Mouse (Mus musculus): ENCODE results near the gene Ooep. TPM values are rescaled to one million over a fixed set of nuclear protein-coding genes. Genes with fewer than 3 reads are reported as not detected.
"Not testable (repeated sequence)": the region's sequence is repeated elsewhere in the genome, so short reads cannot be mapped to it uniquely, and the experiment has no call there.

The Ooep gene
- total RNA-seq, 2 experiments from 2014 or later = 0.17 TPM; not detected in 1

- no peak for TF ChIP-seq CTCF (conservative IDR thresholded peaks at IDR 0.05)
- H3K4me3 ChIP-seq = no peak overlapping the region
- H3K27ac ChIP-seq = no peak overlapping the region
- no peak for DNase-seq (ENCODE audit: low spot score in 2 of 2)
Observed at GRCm38 (mm10) chr9:78375486-78375885, 3.0 kb downstream of the Ooep start.

GRCm38 (mm10) chr9:78374885-78375389 is 3.6 kb downstream of the Ooep start:
- no peak for DNase-seq (ENCODE audit: low spot score in 2 of 2)
- Histone ChIP-seq H3K27ac (no peak overlapping the region), H3K4me3 (no peak overlapping the region)
- no peak for TF ChIP-seq CTCF (conservative IDR thresholded peaks at IDR 0.05)

- no peak overlapping the region for H3K4me3 ChIP-seq
- TF ChIP-seq CTCF (conservative IDR thresholded peaks at IDR 0.05) = no peak
- no peak overlapping the region for H3K27ac ChIP-seq
- DNase-seq (ENCODE audit: low spot score in 2 of 2) = no peak
Observed at GRCm38 (mm10) chr9:78374397-78374796, 4.1 kb downstream of the Ooep start.

- Histone ChIP-seq H3K27ac (no peak overlapping the region), H3K4me3 (no peak overlapping the region)
- no peak for TF ChIP-seq CTCF (conservative IDR thresholded peaks at IDR 0.05)
- DNase-seq (ENCODE audit: low spot score in 2 of 2) = no peak
Observed at GRCm38 (mm10) chr9:78372827-78373504, 5.6 kb downstream of the Ooep start.

- H3K4me3 ChIP-seq = no peak overlapping the region
- DNase-seq (ENCODE audit: low spot score in 2 of 2) = no peak
- no peak for TF ChIP-seq CTCF (conservative IDR thresholded peaks at IDR 0.05)
Observed at GRCm38 (mm10) chr9:78371441-78371840, 7.1 kb downstream of the Ooep start.

GRCm38 (mm10) chr9:78369786-78370185 is 8.7 kb downstream of the Ooep start:
- Histone ChIP-seq H3K27ac (no peak overlapping the region), H3K4me3 (no peak overlapping the region)
- DNase-seq (ENCODE audit: low spot score in 2 of 2) = no peak
- TF ChIP-seq CTCF (conservative IDR thresholded peaks at IDR 0.05) = no peak

More at GRCm38 (mm10) chr9:78371441-78371840, 7.1 kb downstream of the Ooep start:
- no peak overlapping the region for H3K27ac ChIP-seq

- TF ChIP-seq CTCF (conservative IDR thresholded peaks at IDR 0.05) = no peak
- H3K4me3 ChIP-seq = no peak overlapping the region
Observed at GRCm38 (mm10) chr9:78369349-78369748, 9.2 kb downstream of the Ooep start.

GRCm38 (mm10) chr9:78368671-78369293 is 9.7 kb downstream of the Ooep start:
- TF ChIP-seq CTCF (conservative IDR thresholded peaks at IDR 0.05) = no peak
- DNase-seq (ENCODE audit: low spot score in 2 of 2) = no peak
- no peak overlapping the region for H3K27ac ChIP-seq
- H3K4me3 ChIP-seq = no peak overlapping the region

More at GRCm38 (mm10) chr9:78369349-78369748, 9.2 kb downstream of the Ooep start:
- no peak for DNase-seq (ENCODE audit: low spot score in 2 of 2)
- no peak overlapping the region for H3K27ac ChIP-seq

GRCm38 (mm10) chr9:78367959-78368358 is 10.6 kb downstream of the Ooep start, which contains the start of gene Dppa5a:
Gene Dppa5a (minus strand): TSS chr9:78368177.
- not testable (repeated sequence) for H3K27ac ChIP-seq; H3K4me3 ChIP-seq; DNase-seq (ENCODE audit: low spot score in 2 of 2)

GRCm38 (mm10) chr9:78365850-78366544 is 12.5 kb downstream of the Ooep start:
- no peak overlapping the region for H3K4me3 ChIP-seq
- no peak for DNase-seq (ENCODE audit: low spot score in 2 of 2)
- TF ChIP-seq CTCF (conservative IDR thresholded peaks at IDR 0.05) = no peak

GRCm38 (mm10) chr9:78364701-78365100 is 13.8 kb downstream of the Ooep start:
- no peak overlapping the region for H3K27ac ChIP-seq
- H3K4me3 ChIP-seq = no peak overlapping the region
- no peak for TF ChIP-seq CTCF (conservative IDR thresholded peaks at IDR 0.05)
- DNase-seq (ENCODE audit: low spot score in 2 of 2) = no peak

More at GRCm38 (mm10) chr9:78365850-78366544, 12.5 kb downstream of the Ooep start:
- no peak overlapping the region for H3K27ac ChIP-seq

GRCm38 (mm10) chr9:78363374-78363773 is 15.2 kb downstream of the Ooep start:
- DNase-seq (ENCODE audit: low spot score in 2 of 2) = no peak
- no peak overlapping the region for H3K4me3 ChIP-seq
- no peak for TF ChIP-seq CTCF (conservative IDR thresholded peaks at IDR 0.05)
- no peak overlapping the region for H3K27ac ChIP-seq

- no peak for TF ChIP-seq CTCF (conservative IDR thresholded peaks at IDR 0.05)
- Histone ChIP-seq H3K4me3 (no peak overlapping the region), H3K27ac (no peak overlapping the region)
- DNase-seq (ENCODE audit: low spot score in 2 of 2) = no peak
Observed at GRCm38 (mm10) chr9:78360484-78360872, 18.0 kb downstream of the Ooep start.

Measured in layer of hippocampus, adult 2 months (tissue).